Mouse (Mus musculus): ENCODE measurements at regions not wholly inside any gene's neighbourhood (a gene's known extent, or its start where the extent isn't known, plus 50 kb on each side); places are given as distances from the start of the nearest gene placed in this dataset.

DNA sequence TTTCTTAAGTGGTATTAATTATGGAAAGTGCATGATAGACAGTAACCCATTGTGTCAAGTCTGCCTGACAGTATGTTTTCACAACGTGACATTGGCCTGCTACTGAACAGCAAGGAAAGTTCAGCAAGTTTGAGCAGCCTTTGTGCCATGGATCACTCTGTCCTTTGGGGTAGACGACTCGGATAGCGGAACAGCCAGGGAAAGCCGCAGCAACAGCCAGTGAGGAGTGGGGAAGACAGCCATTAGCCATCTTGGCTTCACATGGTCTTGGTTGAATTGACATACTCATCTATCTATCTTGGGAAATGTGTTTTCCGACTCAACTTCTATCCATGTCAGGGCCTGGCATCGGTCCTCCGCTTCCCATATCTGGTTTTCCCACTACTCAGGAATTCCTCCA lies 98.0 kb upstream of the Oxgr1 start:
- TF ChIP-seq CTCF (IDR thresholded peaks at IDR 0.05): no peak
- no peak for TF ChIP-seq EP300 (IDR thresholded peaks at IDR 0.05)
